Mouse (Mus musculus) kidney, postnatal 4 days (tissue): ENCODE data around the gene Hsdl1.

Source experiments
- DNase-seq, 2 experiments: peaks; one replicate each; pipeline ENCODE4 v3.0.0; 2021; ENCODE audit warnings: mixed read lengths in 2 of 2

Hsdl1 gene

GRCm38 (mm10) chr8:119574437-119575365, at the start of gene Hsdl1, which contains the start of gene Dnaaf1:
Hsdl1 (minus strand) TSS chr8:119575183.
Dnaaf1 (plus strand) TSS chr8:119575235.
- DNase-seq, result peak; percentile 98

DNA sequence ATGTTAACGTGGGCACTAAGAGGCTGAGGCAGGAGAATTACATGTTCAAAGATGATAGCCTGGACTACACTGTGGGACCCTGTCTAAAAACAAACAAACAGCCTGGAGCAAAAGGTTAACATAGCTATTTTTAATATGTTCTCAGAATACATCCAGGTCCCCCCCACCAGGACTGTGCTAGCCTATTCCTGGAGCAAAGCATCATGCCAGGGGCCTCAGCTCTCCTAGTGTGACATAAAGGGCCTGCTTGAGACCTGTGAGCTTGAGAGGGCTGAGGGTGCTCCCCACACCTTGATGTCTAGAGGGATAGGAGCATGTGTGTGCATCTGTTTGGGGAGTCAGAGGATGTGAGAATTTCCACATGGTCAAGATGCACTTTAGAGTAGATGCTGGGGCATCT, 48.8 kb upstream of the Hsdl1 start:
- DNase-seq, result no peak

DNA sequence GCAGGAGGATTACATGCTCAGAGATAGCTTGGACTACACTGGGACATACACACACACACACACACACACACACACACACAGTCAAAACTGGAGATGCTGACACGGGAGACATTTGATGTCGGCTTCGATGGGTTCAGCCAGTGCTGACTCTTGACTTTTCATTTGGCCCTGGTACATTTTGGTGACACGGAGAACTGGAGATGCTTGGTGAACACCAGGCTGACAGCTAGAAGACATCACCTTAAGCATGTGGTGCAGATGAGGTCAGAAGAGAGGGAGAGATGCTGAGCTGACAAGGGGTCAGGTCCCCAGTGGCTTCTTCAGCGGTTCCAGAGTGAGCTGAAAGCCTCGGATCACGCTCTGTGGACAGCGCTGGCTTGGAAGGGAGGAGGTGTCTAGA, 48.1 kb upstream of the Hsdl1 start:
- DNase-seq, result no peak

DNA sequence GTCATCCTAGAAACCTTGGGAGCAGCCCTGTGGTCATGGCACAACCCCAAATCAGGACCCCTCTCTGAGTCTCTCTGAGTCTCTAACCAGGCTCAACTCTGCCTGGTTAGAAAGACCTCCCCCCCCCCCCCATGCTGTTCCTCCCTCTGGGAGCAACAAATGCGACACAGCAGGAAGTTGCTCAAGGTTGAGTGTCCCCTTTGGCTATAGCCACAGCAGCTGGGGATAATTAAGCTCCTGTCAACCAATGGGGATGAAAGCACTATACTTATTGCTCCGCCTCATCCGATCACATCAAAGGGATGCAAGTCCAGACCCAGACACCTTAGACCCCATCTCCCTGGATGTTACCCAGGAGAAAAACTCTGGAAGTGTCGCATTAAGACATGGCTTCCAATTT, 47.6 kb upstream of the Hsdl1 start:
- DNase-seq, result no peak

GRCm38 (mm10) chr8:119620848-119621465, 46.0 kb upstream of the Hsdl1 start:
- DNase-seq, result no peak

- no peak for DNase-seq
Measured at GRCm38 (mm10) chr8:119620116-119620840, 45.3 kb upstream of the Hsdl1 start.

- DNase-seq, result no peak
Measured at GRCm38 (mm10) chr8:119618887-119619286, 43.9 kb upstream of the Hsdl1 start.

DNA sequence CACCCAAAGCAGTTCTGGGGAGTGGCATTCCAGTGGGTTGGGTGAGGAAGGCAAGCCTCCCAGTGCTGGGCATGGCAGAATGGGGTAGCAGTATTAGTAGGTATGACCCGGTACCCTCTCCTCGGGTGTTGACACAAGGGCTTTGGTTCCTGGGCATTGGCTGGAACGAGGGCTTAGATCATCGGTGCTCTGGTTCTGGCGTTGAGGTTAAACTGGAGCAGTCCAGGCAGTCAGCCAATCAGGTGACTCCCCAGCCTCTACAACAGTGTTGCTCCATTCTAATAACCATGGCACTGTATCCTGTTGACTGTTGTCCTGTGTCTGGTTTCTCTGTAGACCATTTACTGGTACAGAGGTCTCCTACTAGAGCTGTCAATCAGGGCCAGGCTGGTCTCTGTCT, 42.6 kb upstream of the Hsdl1 start:
- no peak for DNase-seq

DNA sequence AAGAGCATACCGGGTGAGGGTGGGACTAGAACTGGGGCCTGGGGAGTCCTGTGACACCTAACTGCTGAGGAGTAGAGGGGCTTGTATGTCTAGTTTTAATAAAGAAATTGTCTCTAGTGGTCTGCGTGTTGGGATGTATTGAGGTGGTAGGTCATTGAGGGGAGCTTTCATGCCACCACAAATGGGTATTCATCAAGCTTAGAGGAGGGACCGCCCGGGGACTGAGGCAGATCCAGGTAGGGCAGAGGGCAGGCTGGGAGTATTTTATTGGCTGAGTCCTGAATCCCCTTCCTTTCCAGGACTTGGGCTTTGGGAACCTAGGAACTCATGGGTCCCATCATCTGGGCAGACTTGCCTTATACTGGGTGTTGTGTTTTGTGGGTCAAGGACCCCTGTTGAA, 41.8 kb upstream of the Hsdl1 start:
- DNase-seq, result no peak

GRCm38 (mm10) chr8:119616358-119616757, 41.4 kb upstream of the Hsdl1 start:
- no peak for DNase-seq

- no peak for DNase-seq
Measured at GRCm38 (mm10) chr8:119615096-119615495, 40.1 kb upstream of the Hsdl1 start.

- DNase-seq, result no peak
Measured at GRCm38 (mm10) chr8:119612471-119612870, 37.5 kb upstream of the Hsdl1 start, which contains the start of gene Adad2. Adad2 (plus strand) TSS chr8:119612747.

- DNase-seq, result no peak
Measured at GRCm38 (mm10) chr8:119606224-119606623, 31.2 kb upstream of the Hsdl1 start.

GRCm38 (mm10) chr8:119604996-119605395, 30.0 kb upstream of the Hsdl1 start, which contains the start of gene Taf1c:
Taf1c (minus strand) TSS chr8:119605222.
- DNase-seq, result peak; percentile 96 to 97

GRCm38 (mm10) chr8:119604398-119604803, 29.4 kb upstream of the Hsdl1 start:
- DNase-seq, result no peak

- DNase-seq, result no peak
Measured at GRCm38 (mm10) chr8:119603771-119604170, 28.8 kb upstream of the Hsdl1 start.

DNA sequence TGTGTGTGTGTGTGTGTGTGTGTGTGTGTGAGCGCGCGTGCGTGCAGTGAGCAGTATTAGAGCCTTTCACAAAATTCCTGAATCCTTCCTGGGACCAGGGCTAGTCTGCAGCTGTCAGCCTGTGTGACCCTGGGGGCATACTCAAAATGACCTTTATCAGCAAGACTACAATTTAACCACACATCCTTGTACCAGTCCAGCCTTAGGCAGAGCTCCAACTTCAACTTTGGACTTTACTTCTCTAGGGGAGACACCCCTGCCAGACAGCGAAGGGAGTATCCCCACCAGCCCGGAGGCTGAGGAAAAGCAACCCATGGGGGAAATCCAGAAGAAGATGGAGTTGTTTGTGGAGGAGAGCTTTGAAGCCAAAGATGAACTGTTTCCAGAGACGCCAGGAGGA, 16.5 kb upstream of the Hsdl1 start:
- DNase-seq, result no peak

DNA sequence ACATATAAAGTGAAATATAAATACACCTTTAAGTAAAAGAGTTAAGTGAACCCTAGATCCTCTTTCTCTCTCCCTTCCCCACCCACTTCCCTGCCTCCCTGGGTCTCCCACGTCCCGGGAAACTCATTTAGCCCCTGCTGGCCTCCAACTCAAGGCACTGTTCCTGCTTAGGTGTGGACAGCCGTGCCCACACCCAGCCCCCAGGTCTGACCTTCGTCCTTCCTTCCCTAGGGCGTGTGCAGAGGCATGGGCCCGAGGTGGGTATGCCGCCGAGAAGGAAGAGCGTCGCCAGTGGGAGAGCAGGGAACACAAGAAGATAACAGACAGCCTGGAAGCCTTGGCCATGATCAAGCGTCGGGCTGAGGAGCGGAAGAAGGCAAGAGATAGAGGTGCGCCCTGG, 15.4 kb upstream of the Hsdl1 start:
- no peak for DNase-seq

DNA sequence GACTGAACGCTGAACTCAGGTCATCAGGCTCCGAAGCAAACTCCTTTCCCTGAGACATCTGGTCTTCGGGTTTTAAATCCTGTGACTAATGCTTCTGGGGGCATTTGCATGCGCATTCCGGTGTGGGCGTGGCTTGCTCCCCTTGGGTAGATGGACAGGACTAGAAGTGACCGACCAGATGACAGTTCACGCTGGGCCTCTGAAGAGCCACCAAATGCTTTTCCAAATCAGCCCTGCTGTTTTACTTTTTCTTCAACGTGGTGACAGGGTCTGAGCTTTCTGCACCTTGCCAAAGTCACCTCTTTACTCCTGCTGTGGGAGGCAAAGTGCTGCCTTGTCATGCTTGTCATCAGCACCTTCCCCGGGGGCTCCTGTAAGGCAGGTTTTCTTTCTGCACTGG, 13.9 kb upstream of the Hsdl1 start:
- peak; percentile 26 to 42 for DNase-seq

DNA sequence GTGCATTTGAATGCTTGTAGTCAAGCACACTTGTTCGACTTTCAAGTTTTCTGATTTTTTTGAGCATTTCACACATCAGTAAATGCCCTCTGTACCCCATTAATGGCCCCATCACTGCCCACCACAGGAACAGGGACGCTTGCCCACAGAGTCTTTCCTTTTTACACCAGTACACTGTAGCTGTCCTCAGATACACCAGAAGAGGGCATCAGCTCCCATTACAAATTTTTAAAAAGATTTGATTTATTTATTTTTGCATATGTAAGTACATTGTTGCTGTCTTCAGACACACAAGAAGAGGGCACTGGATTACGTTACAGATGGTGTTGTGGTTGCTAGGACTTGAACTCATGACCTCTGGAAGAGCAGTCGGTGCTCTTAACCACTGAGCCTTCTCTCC, 13.3 kb upstream of the Hsdl1 start:
- DNase-seq, result no peak

GRCm38 (mm10) chr8:119585901-119586300, 10.9 kb upstream of the Hsdl1 start:
- DNase-seq, result no peak

DNA sequence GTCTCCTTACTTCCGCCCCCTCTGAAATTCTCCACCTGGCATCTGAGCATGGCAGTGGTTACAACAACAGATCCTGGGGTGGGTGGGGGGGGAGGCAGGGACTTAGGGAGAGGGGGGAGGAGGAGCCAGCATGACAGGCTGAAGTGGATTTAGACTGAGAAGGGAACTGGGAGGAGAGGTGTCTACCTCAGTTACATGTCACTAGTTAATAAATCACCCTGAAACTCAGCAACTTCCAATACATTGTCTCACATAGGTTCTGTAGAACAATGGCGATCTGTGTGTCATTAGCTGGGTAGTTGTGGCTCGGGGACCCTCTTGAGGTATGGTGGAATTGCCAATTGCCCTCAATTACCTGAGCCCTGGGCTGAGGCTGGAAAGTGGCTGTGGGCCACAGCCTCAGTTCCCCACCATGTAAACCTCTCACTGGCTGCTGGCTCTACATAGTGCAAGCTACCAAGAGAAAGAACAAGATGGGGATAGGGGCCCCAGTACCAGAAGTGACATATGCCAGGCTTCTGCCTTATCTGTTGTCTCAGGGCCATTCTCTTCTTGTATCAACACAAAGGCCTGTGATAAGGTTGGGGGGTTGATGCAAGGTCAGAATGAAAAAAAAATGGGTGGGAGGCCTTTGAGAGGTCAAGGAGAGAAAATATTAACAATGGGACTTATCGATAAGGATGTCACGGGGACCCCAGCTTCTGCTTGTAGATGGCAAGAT, 5.6 kb upstream of the Hsdl1 start:
- no peak for DNase-seq

GRCm38 (mm10) chr8:119579096-119579495, 4.1 kb upstream of the Hsdl1 start:
- DNase-seq, result no peak
